Mouse (Mus musculus) megakaryocyte, embryonic 14.5 days (primary cell): Measurements from ENCODE around the gene Mocs1. TPM values are rescaled to one million over a fixed set of nuclear protein-coding genes. Genes with fewer than 3 reads are reported as not detected.
"Not testable (repeated sequence)": the region's sequence is repeated elsewhere in the genome, so short reads cannot be mapped to it uniquely, and the experiment has no call there.

Source experiments
- H3K27me3 ChIP-seq: replicated peaks from 2 replicates; pipeline ENCODE3; 2012; ENCODE audit warnings: inconsistent platforms
- H3K36me3 ChIP-seq: replicated peaks from 2 replicates; pipeline ENCODE3; 2012; ENCODE audit warnings: low read length, inconsistent platforms, mixed read lengths
- H3K4me1 ChIP-seq: 2 replicates; pipeline ENCODE4 v1.6.1; 2012; ENCODE audit warnings: inconsistent platforms
- H3K4me3 ChIP-seq: replicated peaks from 2 replicates; pipeline ENCODE3; 2012; ENCODE audit warnings: moderate library complexity, mild to moderate bottlenecking, inconsistent platforms
- H3K9me3 ChIP-seq: 2 replicates; pipeline ENCODE4 v1.6.1; 2012; ENCODE audit warnings: inconsistent platforms
- FLI1 ChIP-seq: IDR thresholded peaks from 2 replicates; pipeline ENCODE4 v1.6.1; 2012; ENCODE audit warnings: low read length, inconsistent platforms, mixed read lengths
- GATA1 ChIP-seq: IDR thresholded peaks from 3 replicates; pipeline ENCODE4 v1.6.1; 2012; ENCODE audit warnings: mixed read lengths, low read length, inconsistent platforms, borderline replicate concordance
- polyA plus RNA-seq: library from polyadenylated mRNA; stranded (reverse); fragments of >175 nt; gene quantifications from 2 replicates; pipeline ENCODE4 v1.2.3, GENCODE M21; 2012; ENCODE audit warnings: low replicate concordance; ENCODE audit not compliant: insufficient read depth

Gene Mocs1
- polyA plus RNA-seq, 1 experiment: 12.8 TPM

DNA sequence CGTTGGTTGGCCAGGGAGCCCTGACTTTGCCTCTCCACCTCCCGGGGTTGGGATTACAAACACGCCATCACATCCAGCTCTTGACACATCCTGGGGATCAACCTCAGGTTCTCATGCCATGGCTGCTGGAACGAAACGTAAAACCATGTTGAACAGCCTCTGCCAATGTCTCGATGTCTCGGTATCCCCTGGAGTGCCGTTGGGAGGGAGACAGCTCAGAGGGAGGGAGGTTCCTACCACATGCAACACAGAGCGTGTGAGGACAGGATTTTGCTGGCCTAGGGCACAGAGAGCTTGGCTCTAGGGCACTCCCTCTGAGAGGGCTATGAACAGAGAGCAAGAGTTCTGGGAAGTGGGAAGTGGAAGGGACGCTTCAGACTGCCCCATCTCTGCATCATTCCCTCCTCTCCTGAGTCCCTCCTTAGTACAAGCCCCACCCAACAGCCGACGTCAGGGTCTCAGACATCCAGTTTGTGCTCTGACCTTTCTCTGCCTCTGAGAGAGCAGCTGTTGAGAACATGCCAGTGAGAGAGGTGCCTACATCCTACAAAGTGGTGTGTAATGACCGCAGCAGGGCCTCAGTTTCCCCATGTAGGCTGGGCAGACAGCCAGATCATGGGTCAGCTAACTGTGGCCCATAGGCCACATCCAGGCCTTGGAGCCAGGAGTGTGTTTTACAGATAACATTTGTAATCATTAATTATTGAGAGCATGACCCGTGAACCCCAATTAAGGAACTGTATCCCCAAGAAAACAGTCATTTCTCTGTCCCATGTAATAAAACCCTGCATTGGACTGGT, 12.4 kb downstream of the Mocs1 start:
- peaks cover 3% of the 10 kb centered on the region; the same call in 1 of the 2 replicates for H3K4me1 ChIP-seq
- TF ChIP-seq GATA1: no peak
- TF ChIP-seq FLI1: no peak
- peaks cover 52% of the 10 kb centered on the region for H3K36me3 ChIP-seq
- no peaks in the 10 kb centered on the region for H3K27me3 ChIP-seq
- no peak overlapping the region for H3K4me3 ChIP-seq
- no peaks in the 10 kb centered on the region for H3K9me3 ChIP-seq

DNA sequence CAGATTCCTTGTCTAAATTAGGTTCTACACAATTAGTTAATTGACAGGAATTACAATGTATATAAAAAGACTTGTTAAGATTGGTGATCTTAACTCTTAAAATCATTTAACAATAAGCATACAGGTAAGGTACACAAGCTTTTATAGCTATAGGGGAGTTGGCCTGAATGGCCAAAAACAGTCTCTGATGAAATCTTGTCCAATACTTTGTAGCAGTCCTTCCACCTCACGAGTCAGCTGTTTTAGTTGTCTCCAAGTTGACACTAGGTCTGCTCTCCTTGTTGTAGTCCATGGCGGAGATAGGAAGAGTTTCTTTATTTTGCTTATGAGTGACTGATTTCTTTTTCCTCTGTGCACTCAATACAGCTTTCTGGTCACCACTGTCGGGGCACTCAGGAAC, 14.7 kb downstream of the Mocs1 start:
- H3K4me1 ChIP-seq, H3K9me3 ChIP-seq, H3K27me3 ChIP-seq, H3K4me3 ChIP-seq: not testable (repeated sequence)
- H3K36me3 ChIP-seq: peaks cover 31% of the 10 kb centered on the region

DNA sequence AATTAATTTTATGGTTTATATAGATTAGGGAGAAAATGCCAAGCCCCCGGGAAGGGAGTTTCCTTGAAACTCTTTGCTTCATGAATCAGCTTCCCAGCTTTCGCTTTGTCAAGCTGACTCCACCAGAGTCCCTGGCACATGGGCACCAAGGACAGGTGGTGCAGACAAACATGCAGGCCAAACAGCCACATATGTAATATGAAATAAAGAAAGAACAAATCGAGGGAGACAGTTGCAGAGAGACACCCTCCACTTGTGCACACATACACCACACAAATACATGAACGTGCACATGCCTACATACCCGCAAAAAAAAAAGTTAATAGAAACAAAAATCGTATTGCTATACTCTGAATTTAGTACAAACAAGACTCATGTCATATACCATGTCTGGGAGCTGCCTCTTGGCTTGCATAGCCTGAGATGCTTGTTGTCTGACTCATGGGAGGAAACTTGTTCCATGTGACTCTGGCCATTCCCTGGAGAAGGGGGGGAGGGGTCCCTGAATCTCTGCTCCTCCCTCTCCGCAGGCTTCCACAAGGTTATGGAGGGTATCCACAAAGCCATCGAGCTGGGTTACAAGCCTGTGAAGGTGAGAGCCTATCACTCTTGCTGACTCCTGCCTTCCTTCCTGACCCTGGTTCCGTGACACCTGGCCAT, 20.5 kb downstream of the Mocs1 start:
- Histone ChIP-seq H3K4me3 (no peak overlapping the region), H3K36me3 (peaks cover 51% of the 10 kb centered on the region), H3K9me3 (no peaks in the 10 kb centered on the region), H3K4me1 (no peaks in the 10 kb centered on the region; the same call in 1 of the 2 replicates), H3K27me3 (no peaks in the 10 kb centered on the region)
- TF ChIP-seq GATA1: no peak
- no peak for TF ChIP-seq FLI1

DNA sequence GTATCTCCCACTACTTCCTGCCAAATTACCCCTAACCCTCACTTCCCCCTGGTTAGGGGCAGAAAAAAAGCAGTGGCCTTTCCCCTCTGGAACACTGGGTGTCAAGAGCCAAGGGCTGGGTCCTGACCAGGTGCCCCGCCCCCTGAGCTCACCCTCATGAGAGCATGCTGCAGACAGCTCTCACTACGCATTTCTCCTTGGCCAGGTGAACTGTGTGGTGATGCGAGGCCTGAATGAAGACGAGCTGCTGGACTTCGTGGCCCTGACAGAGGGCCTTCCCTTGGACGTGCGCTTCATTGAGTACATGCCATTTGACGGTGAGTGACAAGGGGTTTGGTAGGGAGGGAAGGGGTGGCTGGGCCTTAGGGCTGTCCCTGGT, 21.1 kb downstream of the Mocs1 start:
- TF ChIP-seq GATA1 (no peak), FLI1 (no peak)
- Histone ChIP-seq H3K4me1 (no peaks in the 10 kb centered on the region; the same call in 1 of the 2 replicates), H3K9me3 (no peaks in the 10 kb centered on the region), H3K36me3 (peaks cover 56% of the 10 kb centered on the region), H3K4me3 (no peak overlapping the region), H3K27me3 (no peaks in the 10 kb centered on the region)

DNA sequence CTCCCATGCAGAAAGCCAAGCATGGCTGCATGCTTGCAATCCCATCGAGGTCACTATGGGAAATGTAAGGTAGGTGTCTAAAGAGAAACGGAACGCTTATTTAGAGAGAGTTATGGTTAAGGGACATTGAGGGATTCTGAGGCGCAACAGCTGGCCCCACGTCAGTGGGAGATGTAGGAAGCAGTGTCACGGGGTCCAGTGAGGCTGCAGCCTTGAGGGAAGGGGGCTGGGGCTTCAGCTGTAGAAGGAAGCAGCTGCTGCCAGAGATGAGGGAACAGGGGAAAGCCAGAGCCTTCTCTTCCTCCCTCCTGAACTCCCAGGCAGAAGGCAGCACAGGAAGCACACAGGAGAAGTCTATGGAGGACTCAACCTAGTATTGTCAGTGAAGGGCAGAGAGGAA, 22.8 kb downstream of the Mocs1 start:
- no peak for TF ChIP-seq GATA1

DNA sequence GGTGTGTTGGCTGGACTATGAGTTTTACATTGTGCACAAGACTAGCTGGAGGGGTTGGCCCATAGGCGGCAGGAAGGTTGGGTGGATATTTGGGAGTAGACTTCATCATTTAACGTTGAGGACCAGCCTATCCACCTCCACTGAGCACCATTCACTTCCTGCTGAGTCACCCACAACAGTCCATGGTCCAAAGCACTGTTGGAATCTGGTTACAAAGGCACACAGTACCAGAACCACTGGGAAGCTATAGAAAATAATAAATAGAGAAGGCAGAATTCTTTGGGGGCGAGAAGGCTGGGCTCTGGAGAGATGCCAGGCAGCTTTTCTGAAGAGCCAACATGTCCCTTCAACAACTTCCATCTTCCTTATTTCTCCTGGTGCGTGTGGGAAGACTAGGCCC, 28.2 kb downstream of the Mocs1 start:
- no peak overlapping the region for H3K4me3 ChIP-seq
- TF ChIP-seq FLI1 (no peak), GATA1 (no peak)
- H3K27me3 ChIP-seq: no peaks in the 10 kb centered on the region
- H3K9me3 ChIP-seq: no peaks in the 10 kb centered on the region
- peaks cover 5% of the 10 kb centered on the region for H3K4me1 ChIP-seq
- peaks cover 44% of the 10 kb centered on the region for H3K36me3 ChIP-seq

More for the DNA sequence above, 22.8 kb downstream of the Mocs1 start:
- peaks cover under 1% of the 10 kb centered on the region; the same call in 1 of the 2 replicates for H3K4me1 ChIP-seq
- no peak overlapping the region for H3K4me3 ChIP-seq
- peaks cover 72% of the 10 kb centered on the region for H3K36me3 ChIP-seq
- H3K27me3 ChIP-seq: no peaks in the 10 kb centered on the region
- H3K9me3 ChIP-seq: no peaks in the 10 kb centered on the region

DNA sequence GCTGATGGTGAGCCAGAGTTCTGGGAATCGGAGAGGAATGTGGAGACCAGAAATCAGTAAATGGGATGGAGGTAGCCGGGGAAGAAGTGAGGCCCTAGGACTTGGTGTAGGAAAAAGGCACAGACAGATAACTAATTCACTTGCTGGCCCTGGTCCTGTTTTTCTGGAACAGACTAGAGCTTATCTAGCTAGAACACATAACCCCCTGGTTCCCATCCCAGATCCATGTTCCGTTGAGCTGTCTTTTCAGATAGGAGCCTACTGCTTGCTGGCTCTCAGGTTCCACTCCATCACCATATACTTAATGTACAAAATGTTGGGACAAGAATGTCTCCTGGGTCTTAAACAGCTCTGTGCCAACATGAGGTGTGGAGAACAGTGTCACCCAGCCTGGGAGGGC, 29.7 kb downstream of the Mocs1 start:
- no peak for TF ChIP-seq FLI1
- TF ChIP-seq GATA1: no peak
- no peaks in the 10 kb centered on the region for H3K9me3 ChIP-seq
- H3K36me3 ChIP-seq: peaks cover 29% of the 10 kb centered on the region
- no peak overlapping the region for H3K4me3 ChIP-seq
- peaks cover 3% of the 10 kb centered on the region for H3K27me3 ChIP-seq
- H3K4me1 ChIP-seq: peaks cover 5% of the 10 kb centered on the region

DNA sequence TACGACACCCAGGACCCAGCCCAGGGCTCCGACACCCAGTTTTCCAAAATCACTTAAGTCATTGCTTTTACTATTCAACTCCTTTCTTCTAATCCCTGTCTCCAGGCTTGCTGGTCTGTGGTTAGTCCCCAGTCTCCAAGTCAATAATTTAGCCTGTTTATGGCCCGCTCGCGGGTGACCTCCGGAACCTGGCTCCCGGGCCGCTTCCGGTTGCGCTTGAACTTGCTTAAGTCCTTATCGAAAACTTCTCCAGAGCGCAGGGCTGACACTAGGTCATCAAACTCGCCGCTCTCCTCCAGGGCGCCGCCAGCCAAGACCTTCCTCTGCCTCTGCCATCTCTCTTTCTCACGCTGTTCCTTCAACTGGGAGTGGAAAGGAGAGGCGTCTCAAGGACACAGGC, 30.2 kb downstream of the Mocs1 start:
- no peak for TF ChIP-seq GATA1
- TF ChIP-seq FLI1: no peak
- Histone ChIP-seq H3K27me3 (peaks cover 3% of the 10 kb centered on the region), H3K4me1 (peaks cover 5% of the 10 kb centered on the region), H3K36me3 (peaks cover 24% of the 10 kb centered on the region), H3K9me3 (no peaks in the 10 kb centered on the region), H3K4me3 (no peak overlapping the region)

DNA sequence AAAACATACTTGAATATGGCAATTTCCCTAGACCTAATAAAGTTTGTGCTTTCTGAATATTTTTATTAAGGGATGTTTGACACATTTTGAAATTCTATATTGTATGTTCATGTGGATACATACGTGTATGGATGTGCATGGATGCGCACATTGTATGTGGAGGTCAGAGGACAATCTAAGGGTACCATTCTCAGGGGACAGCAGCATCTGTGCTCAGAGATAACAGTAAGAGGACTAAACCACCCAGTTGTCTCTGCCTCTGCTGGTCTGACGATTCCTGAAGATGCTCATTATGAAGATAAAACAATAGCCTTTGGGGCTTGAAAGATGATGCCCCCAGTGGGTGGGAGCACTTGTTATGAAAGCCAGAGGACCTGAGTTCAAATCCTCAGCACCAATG, 36.7 kb downstream of the Mocs1 start:
- H3K27me3 ChIP-seq: peaks cover 3% of the 10 kb centered on the region
- H3K4me1 ChIP-seq: no peaks in the 10 kb centered on the region
- no peaks in the 10 kb centered on the region for H3K9me3 ChIP-seq
- H3K36me3 ChIP-seq: no peaks in the 10 kb centered on the region
- no peak for TF ChIP-seq GATA1
- TF ChIP-seq FLI1: no peak
- no peak overlapping the region for H3K4me3 ChIP-seq

DNA sequence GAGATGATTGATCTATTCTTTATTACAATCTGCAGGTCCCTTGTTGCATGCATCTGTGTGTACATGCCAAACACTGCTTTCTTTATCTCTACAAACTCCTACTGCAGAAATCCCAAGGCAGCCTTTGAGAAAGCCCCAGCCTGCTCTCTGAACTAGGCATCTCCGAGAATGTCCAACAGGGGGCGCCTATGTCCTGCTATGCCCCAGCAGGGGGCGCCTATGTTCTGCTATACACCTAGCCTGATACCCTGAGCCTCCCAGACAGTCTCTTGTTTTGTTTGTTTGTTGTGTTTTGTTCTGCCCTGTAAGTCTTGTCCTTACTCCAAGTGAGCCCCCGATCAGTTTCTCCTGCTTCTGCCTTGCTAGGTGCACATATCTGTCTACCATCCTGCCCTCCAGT, 40.1 kb downstream of the Mocs1 start:
- Histone ChIP-seq H3K9me3 (peaks cover 6% of the 10 kb centered on the region; the same call in 1 of the 2 replicates), H3K27me3 (no peaks in the 10 kb centered on the region), H3K4me1 (no peaks in the 10 kb centered on the region), H3K36me3 (no peaks in the 10 kb centered on the region), H3K4me3 (no peak overlapping the region)
- TF ChIP-seq GATA1 (no peak), FLI1 (no peak)
